Mouse (Mus musculus) heart, embryonic 13.5 days (tissue): ENCODE results near the gene Defb29. TPM values are rescaled to one million over a fixed set of nuclear protein-coding genes. Genes with fewer than 3 reads are reported as not detected.

Experiments used
- ATAC-seq: fragments of 200-750 bp; cut with Nextera tagmentation; 2 replicates; pipeline ENCODE4 v1.8.0; 2017; ENCODE audit warnings: moderate TSS enrichment; ENCODE audit not compliant: insufficient number of reproducible peaks, low FRiP score, low TSS enrichment; ENCODE audit errors: extremely low read depth
- H3K27ac ChIP-seq: fragments of 300-500 bp; sonication (generic); replicated peaks from 2 replicates; pipeline ENCODE4 v1.5.1; 2015; ENCODE audit warnings: moderate library complexity, mild to moderate bottlenecking, inconsistent platforms
- H3K27me3 ChIP-seq: fragments of 300-500 bp; sonication (generic); replicated peaks from 2 replicates; pipeline ENCODE4 v1.6.1; 2015; ENCODE audit warnings: mild to moderate bottlenecking, inconsistent platforms
- H3K36me3 ChIP-seq: fragments of 300-500 bp; sonication (generic); 2 replicates; pipeline ENCODE4 v1.6.1; 2015; ENCODE audit warnings: mild to moderate bottlenecking, inconsistent platforms
- H3K4me1 ChIP-seq: fragments of 300-500 bp; sonication (generic); 2 replicates; pipeline ENCODE4 v1.6.1; 2015; ENCODE audit warnings: inconsistent platforms
- H3K4me2 ChIP-seq: fragments of 300-500 bp; sonication (generic); 2 replicates; pipeline ENCODE4 v1.6.1; 2015; ENCODE audit warnings: inconsistent platforms, mild to moderate bottlenecking, moderate library complexity
- H3K4me3 ChIP-seq: fragments of 300-500 bp; sonication (generic); 2 replicates; pipeline ENCODE4 v1.5.1; 2015; ENCODE audit warnings: moderate library complexity, mild to moderate bottlenecking, inconsistent platforms
- H3K9ac ChIP-seq: fragments of 300-500 bp; sonication (generic); 2 replicates; pipeline ENCODE4 v1.6.1; 2015; ENCODE audit warnings: inconsistent platforms, mild to moderate bottlenecking, moderate library complexity
- H3K9me3 ChIP-seq: fragments of 300-500 bp; sonication (generic); 2 replicates; pipeline ENCODE4 v1.6.1; 2016; ENCODE audit warnings: inconsistent platforms
- WGBS: fragments of 180-500 bp; shearing (Covaris S2); methylation state at CpG from one replicate; pipeline ENCODE4 v1.1.7; 2015; ENCODE audit warnings: mixed read lengths; 5-methylcytosine and 5-hydroxymethylcytosine counted together
- polyA plus RNA-seq: library from polyadenylated mRNA; unstranded; fragments of >200 nt; fragmentation: Nextera tagmentation; extraction: Ambion mirVana; gene quantifications from 2 replicates; pipeline ENCODE4 v1.2.1, GENCODE M21; 2015

The Defb29 gene
- polyA plus RNA-seq, 1 experiment from 2014 or later, result not detected

GRCm38 (mm10) chr2:152500204-152500862 is 39.6 kb downstream of the Defb29 start:
- no peaks in the 10 kb centered on the region for H3K27me3 ChIP-seq
- H3K4me3 ChIP-seq, result no peak overlapping the region
- no peak overlapping the region for H3K4me2 ChIP-seq
- ATAC-seq, result no peak
- H3K4me1 ChIP-seq, result peaks cover 10% of the 10 kb centered on the region; the same call in 1 of the 2 replicates
- whole genome bisulfite sequencing, result 48% methylated on average over 7 of the region's 7 CpGs
- no peak overlapping the region for H3K27ac ChIP-seq
- H3K9ac ChIP-seq, result no peak overlapping the region
- H3K36me3 ChIP-seq, result no peaks in the 10 kb centered on the region
- no peaks in the 10 kb centered on the region for H3K9me3 ChIP-seq

GRCm38 (mm10) chr2:152498020-152498419 is 41.9 kb downstream of the Defb29 start:
- 69% methylated on average over 6 of the region's 6 CpGs for WGBS
- no peaks in the 10 kb centered on the region for H3K27me3 ChIP-seq
- no peaks in the 10 kb centered on the region for H3K36me3 ChIP-seq
- H3K4me3 ChIP-seq, result no peak overlapping the region
- H3K9ac ChIP-seq, result no peak overlapping the region
- ATAC-seq, result no peak
- H3K27ac ChIP-seq, result no peak overlapping the region
- peaks cover 10% of the 10 kb centered on the region; the same call in 1 of the 2 replicates for H3K4me1 ChIP-seq
- H3K9me3 ChIP-seq, result no peaks in the 10 kb centered on the region
- H3K4me2 ChIP-seq, result no peak overlapping the region

GRCm38 (mm10) chr2:152493151-152493550 is 46.7 kb downstream of the Defb29 start:
- WGBS, result 59% methylated on average over 6 of the region's 6 CpGs
- H3K4me1 ChIP-seq, result no peaks in the 10 kb centered on the region
- no peaks in the 10 kb centered on the region for H3K36me3 ChIP-seq
- H3K27ac ChIP-seq, result no peak overlapping the region
- no peaks in the 10 kb centered on the region for H3K27me3 ChIP-seq
- H3K9me3 ChIP-seq, result no peaks in the 10 kb centered on the region
- no peak overlapping the region for H3K4me2 ChIP-seq
- no peak overlapping the region for H3K9ac ChIP-seq
- H3K4me3 ChIP-seq, result no peak overlapping the region
- ATAC-seq, result no peak

GRCm38 (mm10) chr2:152490038-152490437 is 49.9 kb downstream of the Defb29 start, which contains the start of gene Defb22:
Gene Defb22, minus strand, starts transcription at chr2:152490138.
- Histone ChIP-seq H3K27me3 (no peaks in the 10 kb centered on the region), H3K9me3 (peaks cover 3% of the 10 kb centered on the region; the same call in 1 of the 2 replicates), H3K4me2 (no peak within 1 kb of the TSS), H3K9ac (no peak within 1 kb of the TSS), H3K36me3 (no peaks in the 10 kb centered on the region), H3K4me1 (no peaks in the 10 kb centered on the region), H3K27ac (no peak within 1 kb of the TSS), H3K4me3 (no peak within 1 kb of the TSS)
- ATAC-seq, result no peak

Other genes with a start within 250 kb of the Defb29 start
- 29.1 and 30.4 TPM in 2 replicates for gene Tbc1d20, start 246.3 kb downstream of the Defb29 start, polyA plus RNA-seq
- gene Rbck1, start 207.4 kb downstream of the Defb29 start, polyA plus RNA-seq, result 60.7 and 66.3 TPM in 2 replicates
- 4.5 and 6.5 TPM in 2 replicates for gene Trib3, start 196.1 kb downstream of the Defb29 start, polyA plus RNA-seq
- gene Nrsn2, start 163.5 kb downstream of the Defb29 start, polyA plus RNA-seq, result 2.5 and 3.7 TPM in 2 replicates
- gene Sox12, start 142.0 kb downstream of the Defb29 start, polyA plus RNA-seq, result 8.0 and 8.2 TPM in 2 replicates
- gene Zcchc3, start 125.1 kb downstream of the Defb29 start, polyA plus RNA-seq, result 35.1 and 35.9 TPM in 2 replicates
- gene 6820408C15Rik, start 124.5 kb downstream of the Defb29 start, polyA plus RNA-seq, result 1.8 and 2.2 TPM in 2 replicates
- not detected in 2 replicates for gene Defb23, start 75.5 kb downstream of the Defb29 start, polyA plus RNA-seq
- gene Defb20, start 63.0 kb downstream of the Defb29 start, polyA plus RNA-seq, result not detected in 2 replicates
- not detected in 2 replicates for gene Defb22, start 50.0 kb downstream of the Defb29 start, polyA plus RNA-seq
- gene Defb26, start 28.4 kb downstream of the Defb29 start, polyA plus RNA-seq, result not detected in 2 replicates
- not detected in 2 replicates for gene Defb28, start 21.8 kb downstream of the Defb29 start, polyA plus RNA-seq
- gene Gm17416, start 29.2 kb upstream of the Defb29 start, polyA plus RNA-seq, result not detected in 2 replicates
- gene Defb21, start 32.6 kb upstream of the Defb29 start, polyA plus RNA-seq, result not detected in 2 replicates
- gene Defb19, start 40.2 kb upstream of the Defb29 start, polyA plus RNA-seq, result 0.75 and 1.0 TPM in 2 replicates
- not detected in 2 replicates for gene Defb45, start 59.3 kb upstream of the Defb29 start, polyA plus RNA-seq
- not detected in 2 replicates for gene Defb36, start 64.2 kb upstream of the Defb29 start, polyA plus RNA-seq
- 0.68 and 1.1 TPM in 2 replicates for gene Defb25, start 83.0 kb upstream of the Defb29 start, polyA plus RNA-seq
- gene Rem1, start 86.9 kb upstream of the Defb29 start, polyA plus RNA-seq, result 10.5 and 12.6 TPM in 2 replicates
- 81.9 and 84.7 TPM in 2 replicates for gene H13, start 129.4 kb upstream of the Defb29 start, polyA plus RNA-seq
- gene Mcts2, start 146.9 kb upstream of the Defb29 start, polyA plus RNA-seq, result 23.0 and 25.3 TPM in 2 replicates
- 56.7 and 58.8 TPM in 2 replicates for gene Id1, start 196.2 kb upstream of the Defb29 start, polyA plus RNA-seq
- 11.8 and 13.4 TPM in 2 replicates for gene Cox4i2, start 214.1 kb upstream of the Defb29 start, polyA plus RNA-seq